Mouse (Mus musculus): ENCODE data around the gene Gm10718.
"Not testable (repeated sequence)": the region's sequence is repeated elsewhere in the genome, so short reads cannot be mapped to it uniquely, and the experiment has no call there.

Gene Gm10718

GRCm38 (mm10) chr9:3025653-3026052 is 2.3 kb downstream of the Gm10718 start:
- DNase-seq (ENCODE audit: low spot score in 2 of 2), result peak; percentile 76 to 85

- DNase-seq (ENCODE audit: low spot score in 2 of 2), result not testable (repeated sequence)
These were observed 2.8 kb downstream of the Gm10718 start for GRCm38 (mm10) chr9:3026136-3026535.

GRCm38 (mm10) chr9:3026741-3027140 is 3.4 kb downstream of the Gm10718 start:
- not testable (repeated sequence) for DNase-seq (ENCODE audit: low spot score in 2 of 2)

GRCm38 (mm10) chr9:3027200-3027599 is 3.9 kb downstream of the Gm10718 start:
- not testable (repeated sequence) for DNase-seq (ENCODE audit: low spot score in 2 of 2)

- peak in 1 of 2 experiments; percentile 26 for DNase-seq (ENCODE audit: low spot score in 2 of 2)
These were observed 6.1 kb downstream of the Gm10718 start for GRCm38 (mm10) chr9:3029276-3030000.

- DNase-seq (ENCODE audit: low spot score in 2 of 2), result not testable (repeated sequence)
These were observed 7.5 kb downstream of the Gm10718 start for GRCm38 (mm10) chr9:3030677-3031318.

- not testable (repeated sequence) for DNase-seq (ENCODE audit: low spot score in 2 of 2)
These were observed 11.0 kb downstream of the Gm10718 start, which contains the start of gene Gm17535 for GRCm38 (mm10) chr9:3034299-3034698. Gene Gm17535 (plus strand): TSS chr9:3034599.

GRCm38 (mm10) chr9:3036577-3036976 is 13.2 kb downstream of the Gm10718 start, which contains the start of gene Gm10715:
Gene Gm10715 (plus strand): TSS chr9:3036877.
- not testable (repeated sequence) for DNase-seq (ENCODE audit: low spot score in 2 of 2)

GRCm38 (mm10) chr9:3038161-3038560 is 14.8 kb downstream of the Gm10718 start:
- not testable (repeated sequence) for DNase-seq (ENCODE audit: low spot score in 2 of 2)

Data from urinary bladder, adult 18-20 months (tissue).